Mouse (Mus musculus) brown adipose tissue, adult 24 weeks (tissue): Measurements from ENCODE around the gene Cdyl. TPM values are rescaled to one million over a fixed set of nuclear protein-coding genes. Genes with fewer than 3 reads are reported as not detected.

Source experiments
- H3K27ac ChIP-seq: fragments of 200-500 bp; replicated peaks from 2 replicates; pipeline ENCODE4 v1.5.1; 2012; ENCODE audit warnings: low read depth, mild to moderate bottlenecking, low read length
- H3K4me1 ChIP-seq: fragments of 200-500 bp; 2 replicates; pipeline ENCODE4 v1.6.1; 2012; ENCODE audit warnings: low read length, mixed read lengths; ENCODE audit not compliant: control insufficient read depth, insufficient read depth, insufficient read length
- H3K4me3 ChIP-seq: fragments of 200-500 bp; 2 replicates; pipeline ENCODE4 v1.5.1; 2012; ENCODE audit warnings: low read depth, mild to moderate bottlenecking, low read length, moderate library complexity; ENCODE audit not compliant: insufficient read depth
- polyA plus RNA-seq: library from polyadenylated mRNA; stranded (reverse); fragments of >200 nt; gene quantifications from 2 replicates; pipeline ENCODE4 v1.2.4, GENCODE M21; 2012; ENCODE audit not compliant: missing spikeins, insufficient read depth, insufficient read length

Cdyl gene
- polyA plus RNA-seq, 1 experiment: 3.6 TPM

GRCm38 (mm10) chr13:35765817-35766216 is 106.2 kb downstream of the Cdyl start:
- Histone ChIP-seq H3K4me1 (peaks cover under 1% of the 10 kb centered on the region), H3K4me3 (no peak overlapping the region), H3K27ac (no peak overlapping the region)

GRCm38 (mm10) chr13:35769673-35770072 is 110.0 kb downstream of the Cdyl start:
- no peak overlapping the region for H3K27ac ChIP-seq
- H3K4me1 ChIP-seq: peaks cover 4% of the 10 kb centered on the region
- H3K4me3 ChIP-seq: no peak overlapping the region

GRCm38 (mm10) chr13:35770421-35770820 is 110.8 kb downstream of the Cdyl start:
- H3K27ac ChIP-seq: no peak overlapping the region
- no peak overlapping the region for H3K4me3 ChIP-seq
- H3K4me1 ChIP-seq: peaks cover 4% of the 10 kb centered on the region

GRCm38 (mm10) chr13:35771968-35772382 is 112.3 kb downstream of the Cdyl start:
- H3K27ac ChIP-seq: no peak overlapping the region
- no peak overlapping the region for H3K4me3 ChIP-seq
- H3K4me1 ChIP-seq: peaks cover 4% of the 10 kb centered on the region; the same call in 1 of the 2 replicates

GRCm38 (mm10) chr13:35773763-35774162 is 114.1 kb downstream of the Cdyl start:
- H3K4me1 ChIP-seq: peaks cover 9% of the 10 kb centered on the region
- H3K4me3 ChIP-seq: no peak overlapping the region
- no peak overlapping the region for H3K27ac ChIP-seq

- H3K4me1 ChIP-seq: peaks cover 6% of the 10 kb centered on the region; the same call in 1 of the 2 replicates
- H3K4me3 ChIP-seq: no peak overlapping the region
- H3K27ac ChIP-seq: no peak overlapping the region
These were observed 116.5 kb downstream of the Cdyl start for GRCm38 (mm10) chr13:35776123-35776522.

- Histone ChIP-seq H3K4me1 (peaks cover 12% of the 10 kb centered on the region), H3K4me3 (no peak overlapping the region), H3K27ac (no peak overlapping the region)
These were observed 121.1 kb downstream of the Cdyl start for GRCm38 (mm10) chr13:35780714-35781113.

GRCm38 (mm10) chr13:35781755-35782154 is 122.1 kb downstream of the Cdyl start:
- Histone ChIP-seq H3K4me1 (peaks cover 12% of the 10 kb centered on the region), H3K4me3 (no peak overlapping the region), H3K27ac (no peak overlapping the region)

- H3K27ac ChIP-seq: no peak overlapping the region
- H3K4me3 ChIP-seq: no peak overlapping the region
These were observed 123.3 kb downstream of the Cdyl start for GRCm38 (mm10) chr13:35782949-35783348.

GRCm38 (mm10) chr13:35783576-35783975 is 123.9 kb downstream of the Cdyl start:
- no peak overlapping the region for H3K4me3 ChIP-seq
- H3K27ac ChIP-seq: no peak overlapping the region
- peaks cover 7% of the 10 kb centered on the region for H3K4me1 ChIP-seq

More at GRCm38 (mm10) chr13:35782949-35783348, 123.3 kb downstream of the Cdyl start:
- H3K4me1 ChIP-seq: peaks cover 7% of the 10 kb centered on the region

GRCm38 (mm10) chr13:35784281-35784680 is 124.6 kb downstream of the Cdyl start:
- Histone ChIP-seq H3K4me3 (no peak overlapping the region), H3K27ac (no peak overlapping the region), H3K4me1 (peaks cover 7% of the 10 kb centered on the region)

- Histone ChIP-seq H3K27ac (no peak overlapping the region), H3K4me3 (no peak overlapping the region), H3K4me1 (peaks cover 7% of the 10 kb centered on the region)
These were observed 125.8 kb downstream of the Cdyl start for GRCm38 (mm10) chr13:35785330-35785939.

GRCm38 (mm10) chr13:35786726-35787399 is 127.2 kb downstream of the Cdyl start:
- no peak overlapping the region for H3K4me3 ChIP-seq
- H3K27ac ChIP-seq: no peak overlapping the region
- H3K4me1 ChIP-seq: peaks cover 8% of the 10 kb centered on the region

- peaks cover 9% of the 10 kb centered on the region for H3K4me1 ChIP-seq
- no peak overlapping the region for H3K27ac ChIP-seq
- H3K4me3 ChIP-seq: no peak overlapping the region
These were observed 129.9 kb downstream of the Cdyl start for GRCm38 (mm10) chr13:35789577-35789976.

GRCm38 (mm10) chr13:35790431-35790830 is 130.8 kb downstream of the Cdyl start:
- Histone ChIP-seq H3K27ac (no peak overlapping the region), H3K4me1 (peaks cover 13% of the 10 kb centered on the region), H3K4me3 (no peak overlapping the region)

GRCm38 (mm10) chr13:35794309-35794708 is 134.7 kb downstream of the Cdyl start:
- no peak overlapping the region for H3K27ac ChIP-seq
- H3K4me3 ChIP-seq: no peak overlapping the region
- peaks cover 13% of the 10 kb centered on the region for H3K4me1 ChIP-seq
